Mouse (Mus musculus): ENCODE results near the gene Ifitm2. TPM values are rescaled to one million over a fixed set of nuclear protein-coding genes. Genes with fewer than 3 reads are reported as not detected.
A peak's percentile ranks its signal among the peaks of the same experiment; 100 is the strongest.

The Ifitm2 gene
- polyA plus RNA-seq, 1 experiment from 2014 or later, result 1,006 TPM

DNA sequence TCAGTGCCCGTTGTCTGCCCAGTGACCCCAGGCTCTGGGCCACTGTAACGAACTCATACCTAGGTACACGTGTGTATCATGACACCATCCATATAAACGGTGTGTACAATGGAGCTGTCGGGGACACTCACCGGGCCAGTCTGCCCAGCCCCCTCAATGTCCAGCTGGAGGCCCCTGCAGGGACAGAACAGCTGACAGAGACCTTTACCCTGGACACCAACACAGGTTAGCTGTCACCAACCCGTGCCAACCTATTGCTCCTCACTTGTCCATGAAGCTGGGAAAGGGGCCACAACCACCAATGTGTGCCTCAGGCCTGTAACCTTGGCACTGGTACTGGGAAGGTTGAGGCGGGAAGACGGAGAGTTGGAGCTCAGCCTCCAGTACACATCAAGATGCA, 13.4 kb downstream of the Ifitm2 start:
- Histone ChIP-seq H3K36me3 (ENCODE audit: control insufficient read depth, insufficient read depth, low read length) (0 out of 2 replicates have a peak, but pooled peaks cover 4% of the 10 kb centered on the region), H3K4me3 (replicated peaks; ENCODE audit: low read length) (peak overlapping the region; percentile 58), H3K9me3 (replicated peaks; ENCODE audit: control insufficient read depth, low read length) (no peaks in the 10 kb centered on the region), H3K27me3 (ENCODE audit: control insufficient read depth, insufficient read depth, low read length) (no peaks in the 10 kb centered on the region), H3K27ac (ENCODE audit: low read length) (peak overlapping the region; percentile 97), H3K4me1 (ENCODE audit: control insufficient read depth, insufficient read depth, low read length) (peaks cover 26% of the 10 kb centered on the region), H3K9ac (ENCODE audit: low read length) (peak overlapping the region; percentile 86), H3K4me2 (ENCODE audit: low read depth, low read length) (peak overlapping the region; percentile 65)
- no peak for ATAC-seq (ENCODE audit: insufficient read depth, low FRiP score)
- 29% methylated on average over 9 of the region's 9 CpGs for WGBS

GRCm38 (mm10) chr7:140941222-140942051, 14.3 kb downstream of the Ifitm2 start, which contains the start of gene Pgghg:
Gene Pgghg (plus strand): TSS chr7:140941391.
- peaks cover 26% of the 10 kb centered on the region for H3K4me1 ChIP-seq (ENCODE audit: control insufficient read depth, insufficient read depth, low read length)
- H3K36me3 ChIP-seq (ENCODE audit: control insufficient read depth, insufficient read depth, low read length), result 0 out of 2 replicates have a peak, but pooled peaks cover 4% of the 10 kb centered on the region
- ATAC-seq (ENCODE audit: insufficient read depth, low FRiP score), result peak; percentile 91
- WGBS, result 2% methylated on average over 33 of the region's 33 CpGs
- peak within 1 kb of the TSS; percentile 86 for H3K9ac ChIP-seq (ENCODE audit: low read length)
- H3K4me2 ChIP-seq (ENCODE audit: low read depth, low read length), result peak within 1 kb of the TSS; percentile 65
- no peaks in the 10 kb centered on the region for H3K27me3 ChIP-seq (ENCODE audit: control insufficient read depth, insufficient read depth, low read length)
- H3K4me3 ChIP-seq (replicated peaks; ENCODE audit: low read length), result peak within 1 kb of the TSS; percentile 58
- no peaks in the 10 kb centered on the region for H3K9me3 ChIP-seq (replicated peaks; ENCODE audit: control insufficient read depth, low read length)
- peak within 1 kb of the TSS; percentile 97 for H3K27ac ChIP-seq (ENCODE audit: low read length)

GRCm38 (mm10) chr7:140939669-140940171, 16.1 kb downstream of the Ifitm2 start:
- peak overlapping the region; percentile 25 for H3K4me2 ChIP-seq (ENCODE audit: low read depth, low read length)
- 18% methylated on average over 8 of the region's 8 CpGs for WGBS

GRCm38 (mm10) chr7:140938896-140939295, 16.9 kb downstream of the Ifitm2 start:
- H3K27me3 ChIP-seq (ENCODE audit: control insufficient read depth, insufficient read depth, low read length), result no peaks in the 10 kb centered on the region
- H3K27ac ChIP-seq (ENCODE audit: low read length), result peak overlapping the region; percentile 48
- peaks cover 24% of the 10 kb centered on the region for H3K4me1 ChIP-seq (ENCODE audit: control insufficient read depth, insufficient read depth, low read length)
- H3K4me3 ChIP-seq (replicated peaks; ENCODE audit: low read length), result no peak overlapping the region
- no peak overlapping the region for H3K9ac ChIP-seq (ENCODE audit: low read length)
- 45% methylated on average over 2 of the region's 2 CpGs for WGBS
- H3K36me3 ChIP-seq (ENCODE audit: control insufficient read depth, insufficient read depth, low read length), result no peaks in the 10 kb centered on the region
- H3K9me3 ChIP-seq (replicated peaks; ENCODE audit: control insufficient read depth, low read length), result no peaks in the 10 kb centered on the region
- H3K4me2 ChIP-seq (ENCODE audit: low read depth, low read length), result no peak overlapping the region
- ATAC-seq (ENCODE audit: insufficient read depth, low FRiP score), result no peak

More at GRCm38 (mm10) chr7:140939669-140940171, 16.1 kb downstream of the Ifitm2 start:
- Histone ChIP-seq H3K27ac (ENCODE audit: low read length) (peak overlapping the region; percentile 48), H3K27me3 (ENCODE audit: control insufficient read depth, insufficient read depth, low read length) (no peaks in the 10 kb centered on the region), H3K36me3 (ENCODE audit: control insufficient read depth, insufficient read depth, low read length) (no peaks in the 10 kb centered on the region), H3K9ac (ENCODE audit: low read length) (0 out of 2 replicates have a peak overlapping the region, but pooled peaks have one; percentile 6), H3K9me3 (replicated peaks; ENCODE audit: control insufficient read depth, low read length) (no peaks in the 10 kb centered on the region), H3K4me1 (ENCODE audit: control insufficient read depth, insufficient read depth, low read length) (peaks cover 26% of the 10 kb centered on the region), H3K4me3 (replicated peaks; ENCODE audit: low read length) (no peak overlapping the region)
- ATAC-seq (ENCODE audit: insufficient read depth, low FRiP score), result peak; percentile 19; the same call in 1 of the 2 replicates

DNA sequence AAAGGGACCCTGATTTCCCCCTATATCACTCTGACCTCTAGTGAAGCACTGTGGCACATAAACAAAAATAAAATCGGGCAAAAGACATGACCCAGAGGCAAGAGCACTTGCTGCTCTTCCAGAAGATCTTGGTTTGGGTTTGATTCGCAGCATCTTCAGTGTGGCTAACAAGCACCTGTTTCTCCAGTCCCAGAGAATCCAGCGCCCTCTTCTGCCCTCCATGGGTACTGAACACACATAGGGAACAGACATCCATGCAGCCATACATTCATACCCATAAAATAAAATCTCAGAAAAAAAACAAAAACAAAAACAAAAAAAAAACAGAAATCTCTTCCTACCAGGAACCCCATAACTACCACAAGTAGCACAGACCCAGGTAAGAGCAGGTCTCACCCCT, 17.4 kb downstream of the Ifitm2 start:
- ATAC-seq (ENCODE audit: insufficient read depth, low FRiP score), result no peak
- 49% methylated on average over 3 of the region's 3 CpGs for WGBS
- Histone ChIP-seq H3K36me3 (ENCODE audit: control insufficient read depth, insufficient read depth, low read length) (no peaks in the 10 kb centered on the region), H3K9ac (ENCODE audit: low read length) (no peak overlapping the region), H3K9me3 (replicated peaks; ENCODE audit: control insufficient read depth, low read length) (no peaks in the 10 kb centered on the region), H3K4me2 (ENCODE audit: low read depth, low read length) (no peak overlapping the region), H3K4me3 (replicated peaks; ENCODE audit: low read length) (no peak overlapping the region), H3K4me1 (ENCODE audit: control insufficient read depth, insufficient read depth, low read length) (peaks cover 21% of the 10 kb centered on the region), H3K27me3 (ENCODE audit: control insufficient read depth, insufficient read depth, low read length) (no peaks in the 10 kb centered on the region), H3K27ac (ENCODE audit: low read length) (no peak overlapping the region)

DNA sequence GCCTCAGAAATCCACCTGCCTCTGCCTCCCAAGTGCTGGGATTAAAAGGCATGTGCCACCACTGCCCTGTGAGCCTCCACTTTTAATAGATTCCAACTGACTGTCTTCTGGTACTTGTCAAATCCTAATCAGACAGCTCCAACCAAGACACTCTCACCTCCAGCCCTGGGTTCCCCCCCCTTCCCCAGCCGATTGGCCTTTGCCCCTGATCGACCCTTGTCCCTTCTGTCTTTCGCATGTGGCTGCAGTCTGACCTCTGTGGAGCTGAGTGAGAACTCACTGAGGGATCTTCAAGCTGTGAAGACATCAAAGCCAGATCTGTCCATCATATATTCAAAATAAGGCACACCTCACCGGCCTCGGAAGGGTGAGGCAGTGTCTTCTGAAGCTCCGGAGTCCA, 28.6 kb downstream of the Ifitm2 start:
- Histone ChIP-seq H3K4me2 (ENCODE audit: low read depth, low read length) (no peak overlapping the region), H3K9me3 (replicated peaks; ENCODE audit: control insufficient read depth, low read length) (no peaks in the 10 kb centered on the region), H3K27ac (ENCODE audit: low read length) (no peak overlapping the region), H3K36me3 (ENCODE audit: control insufficient read depth, insufficient read depth, low read length) (no peaks in the 10 kb centered on the region), H3K4me1 (ENCODE audit: control insufficient read depth, insufficient read depth, low read length) (peaks cover 8% of the 10 kb centered on the region), H3K27me3 (ENCODE audit: control insufficient read depth, insufficient read depth, low read length) (peaks cover 27% of the 10 kb centered on the region), H3K4me3 (replicated peaks; ENCODE audit: low read length) (no peak overlapping the region), H3K9ac (ENCODE audit: low read length) (no peak overlapping the region)
- WGBS, result 78% methylated on average over 6 of the region's 6 CpGs
- ATAC-seq (ENCODE audit: insufficient read depth, low FRiP score), result no peak

GRCm38 (mm10) chr7:140923070-140923775, 32.6 kb downstream of the Ifitm2 start:
- H3K9ac ChIP-seq (ENCODE audit: low read length), result peak overlapping the region; percentile 51
- peaks cover 53% of the 10 kb centered on the region for H3K27me3 ChIP-seq (ENCODE audit: control insufficient read depth, insufficient read depth, low read length)
- ATAC-seq (ENCODE audit: insufficient read depth, low FRiP score), result no peak
- H3K9me3 ChIP-seq (replicated peaks; ENCODE audit: control insufficient read depth, low read length), result no peaks in the 10 kb centered on the region
- peaks cover 12% of the 10 kb centered on the region for H3K4me1 ChIP-seq (ENCODE audit: control insufficient read depth, insufficient read depth, low read length)
- H3K27ac ChIP-seq (ENCODE audit: low read length), result no peak overlapping the region
- peak overlapping the region; percentile 71 for H3K4me2 ChIP-seq (ENCODE audit: low read depth, low read length)
- peak overlapping the region; percentile 48 for H3K4me3 ChIP-seq (replicated peaks; ENCODE audit: low read length)
- WGBS, result 23% methylated on average over 30 of the region's 30 CpGs
- no peaks in the 10 kb centered on the region for H3K36me3 ChIP-seq (ENCODE audit: control insufficient read depth, insufficient read depth, low read length)

- peak overlapping the region; percentile 48 for H3K4me3 ChIP-seq (replicated peaks; ENCODE audit: low read length)
- peaks cover 12% of the 10 kb centered on the region for H3K4me1 ChIP-seq (ENCODE audit: control insufficient read depth, insufficient read depth, low read length)
- no peak overlapping the region for H3K27ac ChIP-seq (ENCODE audit: low read length)
- H3K36me3 ChIP-seq (ENCODE audit: control insufficient read depth, insufficient read depth, low read length), result no peaks in the 10 kb centered on the region
- ATAC-seq (ENCODE audit: insufficient read depth, low FRiP score), result peak; percentile 26; the same call in 1 of the 2 replicates
- H3K9me3 ChIP-seq (replicated peaks; ENCODE audit: control insufficient read depth, low read length), result no peaks in the 10 kb centered on the region
- under 1% methylated on average over 49 of the region's 49 CpGs for WGBS
- peak overlapping the region; percentile 51 for H3K9ac ChIP-seq (ENCODE audit: low read length)
- H3K4me2 ChIP-seq (ENCODE audit: low read depth, low read length), result peak overlapping the region; percentile 71
- peaks cover 53% of the 10 kb centered on the region for H3K27me3 ChIP-seq (ENCODE audit: control insufficient read depth, insufficient read depth, low read length)
Measured at GRCm38 (mm10) chr7:140922398-140923069, 33.3 kb downstream of the Ifitm2 start.
